Mouse (Mus musculus) urinary bladder, postnatal 4 days (tissue): ENCODE data around the gene Abcc9.

Experiments
- DNase-seq, 2 experiments: peaks; one replicate each; pipeline ENCODE4 v3.0.0; 2021 to 2022; ENCODE audit warnings: low spot score in 2 of 2

Gene Abcc9

DNA sequence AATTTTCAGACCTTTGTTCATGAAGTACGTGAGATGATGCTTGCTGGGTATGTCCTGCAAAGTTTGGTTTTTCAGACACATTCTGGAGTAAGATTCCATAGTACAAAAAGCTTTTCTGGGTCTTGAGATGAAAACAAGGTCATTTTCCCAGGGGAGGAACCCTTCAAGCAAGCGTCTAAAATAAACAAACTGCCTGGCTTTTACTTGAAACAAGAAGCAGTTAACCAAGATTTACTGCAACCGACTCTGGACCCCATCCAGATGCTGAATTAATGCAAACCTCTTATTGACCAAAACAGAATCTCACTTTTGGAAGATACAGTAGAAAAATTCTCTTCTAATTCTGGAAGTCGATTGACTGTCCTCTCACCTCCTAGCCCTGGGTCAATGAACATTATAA, 151.2 kb downstream of the Abcc9 start:
- DNase-seq, result no peak

DNA sequence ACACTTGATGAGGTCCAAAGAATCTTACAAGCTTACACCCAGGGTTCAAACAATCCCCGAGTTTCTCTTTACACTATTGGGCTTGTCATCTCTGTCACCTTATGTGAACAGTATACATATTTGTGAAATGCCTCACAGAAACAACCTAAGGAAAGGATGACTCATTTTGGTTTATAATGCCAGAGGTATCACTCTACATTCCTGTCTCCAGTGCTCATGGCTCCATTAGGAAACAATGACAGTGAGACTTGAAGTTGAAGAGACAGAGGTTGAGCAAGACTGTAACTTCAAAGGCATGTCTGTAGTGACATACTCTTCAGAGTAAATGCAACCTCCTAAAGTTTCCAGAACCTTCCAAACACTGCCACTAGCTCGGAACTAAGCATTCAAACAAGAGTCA, 153.7 kb downstream of the Abcc9 start:
- no peak for DNase-seq

DNA sequence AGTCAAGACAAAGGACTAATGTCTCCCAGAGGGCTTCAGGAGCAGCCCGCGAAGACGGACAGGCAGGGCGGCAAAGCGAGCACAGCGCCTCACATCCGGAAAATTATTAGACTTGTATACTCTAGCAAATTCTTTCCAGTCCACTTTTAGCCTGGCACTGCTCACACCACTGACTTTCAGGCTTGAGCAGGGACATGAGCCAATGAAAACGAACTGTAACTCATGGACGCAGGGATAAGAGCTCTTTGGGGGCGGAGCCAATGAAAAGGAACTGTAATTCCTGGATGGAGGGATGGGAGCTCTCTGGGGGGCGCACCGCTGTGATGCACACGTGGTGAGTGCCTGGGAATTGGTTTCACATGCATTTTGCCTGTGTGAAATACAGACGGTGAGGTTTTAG, 157.0 kb downstream of the Abcc9 start:
- no peak for DNase-seq

DNA sequence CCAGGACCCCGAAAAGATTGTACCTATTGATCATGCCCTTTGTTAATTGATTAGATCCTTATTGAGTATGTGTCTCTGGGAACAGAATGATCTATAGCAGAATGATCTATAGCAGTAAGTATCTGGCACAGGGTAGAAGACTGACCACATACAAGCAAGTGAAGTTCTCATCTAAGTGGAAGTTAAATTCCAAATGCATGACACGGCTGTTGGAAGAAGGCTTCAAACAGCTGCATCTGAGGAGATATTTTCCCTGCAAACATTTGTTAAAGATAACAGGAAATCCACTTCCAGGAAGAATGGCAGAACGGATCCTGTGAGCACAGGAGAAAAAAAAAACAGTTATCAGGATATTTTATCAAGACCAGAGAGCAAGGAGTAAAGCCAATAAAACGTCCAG, 158.5 kb downstream of the Abcc9 start:
- DNase-seq, result no peak

DNA sequence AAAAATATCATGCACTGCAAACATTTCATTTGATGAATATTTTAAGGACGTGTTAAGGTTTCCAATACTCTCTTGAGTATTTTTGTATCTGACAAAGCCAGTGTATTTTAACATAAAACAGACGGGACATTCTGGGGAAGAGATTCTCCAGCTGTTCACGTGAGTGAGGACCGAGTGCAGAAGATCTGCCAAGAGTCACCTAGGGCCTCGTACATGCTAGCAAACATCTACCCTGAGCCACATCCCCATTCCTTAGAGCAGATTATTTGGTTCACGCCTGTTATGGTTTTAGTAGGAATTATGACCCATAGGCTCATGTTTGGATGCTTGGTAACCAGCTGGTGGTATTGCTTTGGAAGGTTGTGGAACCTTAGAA, 159.3 kb downstream of the Abcc9 start:
- DNase-seq, result no peak

DNA sequence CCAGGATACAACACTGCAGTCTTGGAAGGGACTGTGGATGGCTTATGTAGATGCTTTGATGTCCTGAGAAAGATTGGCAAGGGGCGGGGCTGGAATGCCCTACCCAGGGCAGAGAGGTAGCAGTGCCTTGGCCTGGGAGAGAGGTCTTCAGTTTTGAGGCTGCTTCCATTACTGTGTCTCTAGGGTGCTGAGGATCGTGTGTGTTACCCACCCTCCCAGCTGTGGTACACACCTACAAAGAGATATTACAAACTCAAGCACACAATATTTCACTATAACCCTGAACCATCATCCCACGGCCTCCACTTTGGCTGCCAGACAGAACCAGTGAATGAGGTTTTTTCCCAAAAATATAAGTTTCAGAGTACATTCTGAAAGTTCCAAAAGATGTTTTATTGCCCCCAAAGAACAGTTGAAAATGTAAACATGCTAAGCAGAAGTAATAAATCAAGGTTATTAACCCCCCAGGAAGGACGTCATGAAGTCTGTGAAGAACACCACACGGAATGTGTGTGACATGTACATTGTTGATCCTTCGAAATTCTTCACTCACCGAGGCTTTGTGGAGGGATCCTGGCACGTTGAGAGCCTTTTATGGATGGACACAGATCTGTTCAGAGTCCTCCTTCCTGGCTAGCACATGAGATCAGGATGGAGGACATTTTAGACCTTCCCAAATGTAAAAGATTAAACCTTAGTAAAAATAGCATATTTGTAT, 159.9 kb downstream of the Abcc9 start:
- no peak for DNase-seq

DNA sequence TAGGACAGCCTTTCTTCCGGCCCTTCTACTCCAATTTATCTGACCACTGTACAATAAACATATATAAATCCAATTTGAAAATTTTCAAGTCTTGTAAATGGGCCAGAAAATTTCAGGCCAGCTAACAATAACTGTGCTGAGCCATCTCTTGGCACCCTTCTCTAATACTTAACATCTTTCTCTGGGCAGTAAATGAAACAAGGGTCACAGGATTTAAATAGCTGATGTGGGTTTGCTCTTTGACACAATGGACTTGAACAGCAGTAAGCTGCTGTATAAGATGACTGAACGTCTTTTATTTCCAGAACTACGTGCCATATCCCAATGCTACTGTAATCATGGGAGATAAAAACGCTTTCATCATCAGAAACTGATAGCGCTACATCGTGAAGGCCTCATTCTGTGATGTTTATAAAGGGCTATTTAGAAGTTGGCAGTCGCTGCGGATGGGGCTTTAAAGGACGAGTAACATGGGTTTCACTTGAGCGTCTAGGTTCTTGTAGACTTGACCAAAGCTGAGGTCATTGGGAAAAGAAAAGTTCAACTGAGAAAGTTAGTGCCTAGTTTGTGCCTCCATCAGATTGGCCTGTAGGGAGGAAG, 161.5 kb downstream of the Abcc9 start:
- no peak for DNase-seq

DNA sequence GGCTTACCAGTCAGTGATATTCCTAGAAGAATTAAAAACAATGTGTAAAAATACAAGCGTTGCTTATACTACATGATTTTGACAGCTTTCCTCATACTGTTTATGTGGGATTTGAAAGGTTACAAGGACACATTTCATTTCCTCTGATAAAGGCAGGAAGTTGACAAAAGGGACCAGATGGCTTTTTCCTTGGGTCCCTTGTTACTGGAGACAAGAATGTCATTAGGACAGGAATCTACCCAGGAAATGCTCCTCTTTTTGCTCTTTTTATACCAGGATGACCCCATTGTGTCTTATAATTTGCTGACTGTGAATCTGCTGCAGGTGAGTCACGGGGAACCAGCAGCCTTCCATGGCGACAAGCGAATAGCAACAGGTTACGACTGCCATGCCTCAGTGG, 162.0 kb downstream of the Abcc9 start:
- DNase-seq, result no peak

DNA sequence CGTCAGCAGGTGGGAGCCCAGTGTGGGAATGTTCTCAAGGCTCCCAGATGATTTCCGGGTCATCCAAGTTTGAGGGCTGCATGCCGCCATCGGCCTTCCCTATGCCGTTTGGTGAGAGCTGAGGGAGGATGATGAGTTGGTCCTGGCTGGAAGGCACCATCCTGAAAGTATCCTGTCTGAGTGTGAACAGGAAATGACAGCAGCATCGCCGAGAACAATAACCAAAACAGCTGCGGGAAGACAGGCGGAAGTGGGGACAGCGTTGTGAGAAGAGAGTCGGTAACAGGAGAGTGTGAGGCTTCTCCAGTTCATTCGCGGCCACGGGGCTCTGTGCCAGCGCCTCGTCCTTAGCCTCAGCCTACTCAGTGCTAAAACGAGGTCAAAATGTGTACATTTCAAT, 163.6 kb downstream of the Abcc9 start:
- no peak for DNase-seq
